Mouse (Mus musculus) induced T-regulatory cell, adult 2 months (primary cell): ENCODE measurements around the gene 1700025G04Rik.
"Not testable (repeated sequence)": the region's sequence is repeated elsewhere in the genome, so short reads cannot be mapped to it uniquely, and the experiment has no call there.

ENCODE experiments used
- DNase-seq: peaks from one replicate; pipeline ENCODE4 v3.0.0-alpha.2; 2012; ENCODE audit warnings: low read depth

The 1700025G04Rik gene

DNA sequence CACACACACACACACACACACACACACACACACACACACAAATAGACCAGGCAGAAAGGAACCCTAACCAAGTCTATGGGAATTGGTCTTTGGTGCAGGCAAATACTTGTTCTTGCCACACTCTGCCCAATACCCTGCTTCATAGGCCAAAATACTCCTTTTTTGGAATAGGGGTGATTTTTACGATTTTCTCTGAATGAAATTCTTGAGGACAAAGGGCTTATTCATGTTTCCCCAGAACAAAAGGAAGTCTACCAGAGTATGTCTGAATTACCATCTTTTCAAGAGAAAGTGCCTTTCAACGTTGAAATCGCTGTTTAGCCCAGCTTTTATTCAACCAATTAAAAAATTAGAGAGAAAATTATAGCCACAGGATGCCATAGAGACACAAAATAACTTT, 237.9 kb downstream of the 1700025G04Rik start:
- no peak for DNase-seq

- no peak for DNase-seq
Measured at GRCm38 (mm10) chr1:151851051-151851848, 238.7 kb downstream of the 1700025G04Rik start.

GRCm38 (mm10) chr1:151849993-151850608, 239.8 kb downstream of the 1700025G04Rik start:
- DNase-seq, result no peak

- DNase-seq, result no peak
Measured at GRCm38 (mm10) chr1:151848286-151848685, 241.6 kb downstream of the 1700025G04Rik start.

DNA sequence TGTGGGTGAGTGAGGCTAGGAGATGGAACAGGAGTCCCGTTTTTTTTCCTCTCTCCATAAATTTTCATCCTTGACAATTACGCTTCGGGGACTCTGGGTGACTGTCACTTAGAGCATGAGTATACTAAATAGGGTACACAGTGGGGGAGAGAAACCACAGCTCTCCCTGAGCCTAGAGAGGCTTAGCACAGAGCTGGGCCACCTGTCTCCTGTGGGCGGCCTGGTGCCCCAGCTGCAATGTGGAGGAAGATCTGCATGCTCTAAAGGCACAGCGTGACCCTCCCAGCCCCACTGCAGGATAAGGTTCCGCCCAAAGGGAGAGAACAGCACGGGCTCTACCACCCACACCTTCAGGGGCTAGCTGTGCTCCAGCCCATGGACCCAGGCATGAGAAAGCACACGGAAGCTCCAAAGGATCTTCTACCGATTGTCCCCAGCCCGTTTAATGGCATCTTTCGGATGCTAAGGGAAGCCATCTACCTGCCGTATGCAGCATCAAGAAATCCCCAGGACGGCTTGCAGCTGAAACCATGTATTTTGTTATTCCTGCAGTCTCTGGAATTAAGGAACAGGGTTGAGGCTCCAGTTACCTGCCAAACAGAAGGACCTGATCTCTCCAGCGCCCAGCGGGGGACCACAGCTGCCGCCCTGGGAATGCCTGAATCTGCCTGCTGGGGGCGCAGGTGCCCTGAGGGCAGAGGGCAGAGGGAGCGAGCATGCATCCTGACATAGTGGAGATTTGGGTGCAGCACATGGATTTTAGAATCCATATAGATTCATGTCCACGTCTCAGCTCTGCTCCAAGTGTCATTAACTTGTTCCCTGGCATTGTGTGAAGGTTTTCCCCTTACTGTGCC, 243.8 kb downstream of the 1700025G04Rik start:
- no peak for DNase-seq

- DNase-seq, result no peak
Measured at GRCm38 (mm10) chr1:151845252-151845832, 244.6 kb downstream of the 1700025G04Rik start.

DNA sequence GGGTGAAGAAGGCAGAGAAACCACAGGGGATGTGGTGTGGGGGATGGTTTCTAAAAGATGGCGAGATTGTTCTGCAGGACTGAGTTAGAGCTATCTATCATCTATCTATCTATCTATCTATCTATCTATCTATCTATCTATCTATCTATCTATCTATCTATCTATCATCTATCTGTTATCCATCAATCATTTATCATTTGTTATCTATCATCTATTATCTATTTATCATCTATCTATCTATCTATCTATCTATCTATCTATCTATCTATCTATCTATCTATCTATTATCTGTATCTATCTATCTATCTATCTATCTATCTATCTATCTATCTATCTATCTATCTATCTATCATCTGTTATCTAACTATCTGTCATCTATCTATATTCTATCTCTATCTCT, 249.6 kb downstream of the 1700025G04Rik start:
- DNase-seq, result not testable (repeated sequence)

- no peak for DNase-seq
Measured at GRCm38 (mm10) chr1:151835261-151835660, 254.7 kb downstream of the 1700025G04Rik start.

DNA sequence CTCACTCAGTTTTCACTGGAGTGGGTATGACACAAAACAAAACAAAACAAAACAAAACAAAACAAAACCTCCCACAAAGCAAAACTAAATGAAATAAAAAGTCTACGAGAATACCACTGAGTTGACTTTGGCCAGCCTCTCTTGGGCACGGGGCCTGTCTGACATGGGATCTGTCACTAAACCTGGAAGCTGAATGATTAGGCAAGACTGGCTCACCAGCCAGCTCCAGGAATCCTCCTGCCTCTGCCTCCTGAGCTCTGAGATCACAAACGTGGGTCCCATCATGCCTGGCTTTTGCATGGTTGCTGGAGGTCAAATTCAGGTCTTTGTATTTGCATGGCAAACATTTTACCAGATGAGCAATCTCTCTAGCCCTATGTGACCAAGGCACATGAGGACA, 258.1 kb downstream of the 1700025G04Rik start:
- DNase-seq, result no peak

DNA sequence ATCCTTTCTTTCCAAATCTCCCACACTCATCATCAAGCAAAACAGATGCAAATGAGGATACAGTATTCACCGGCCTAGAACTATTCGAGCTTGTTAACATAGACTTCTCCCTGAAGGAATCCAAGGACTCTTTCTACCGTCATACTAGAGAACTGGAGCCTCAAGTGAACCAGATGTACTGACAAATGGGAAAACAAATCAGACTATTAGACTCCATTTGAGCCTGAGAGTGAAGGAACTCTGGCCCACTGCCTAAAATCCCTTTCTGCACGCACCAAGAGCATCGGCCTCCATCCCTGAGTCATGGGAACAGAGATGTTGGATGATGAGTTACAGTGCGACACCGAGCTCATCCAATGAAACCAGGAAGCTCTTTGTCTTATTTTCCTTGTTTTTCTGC, 264.9 kb downstream of the 1700025G04Rik start:
- no peak for DNase-seq

GRCm38 (mm10) chr1:151820457-151820856, 269.5 kb downstream of the 1700025G04Rik start:
- peak; percentile 83 for DNase-seq

DNA sequence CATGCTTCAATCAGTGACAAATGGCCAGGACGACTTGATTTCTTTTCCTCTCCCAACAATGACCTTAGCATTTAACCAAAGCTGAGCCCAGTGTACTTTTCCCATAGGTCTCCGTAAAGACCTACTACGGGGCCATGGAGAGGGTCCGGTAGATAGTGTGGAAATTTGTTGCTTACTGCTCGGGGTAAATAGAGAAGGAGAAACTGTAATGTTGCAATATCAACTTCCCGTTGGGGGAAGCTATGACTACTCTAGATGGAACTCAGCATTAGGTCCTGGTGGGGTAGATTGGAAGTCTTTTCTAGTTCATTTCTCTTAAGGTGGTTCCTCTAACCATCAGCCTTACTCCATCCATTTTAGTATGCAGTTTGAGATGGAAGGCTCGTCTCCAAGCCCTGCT, 270.7 kb downstream of the 1700025G04Rik start:
- DNase-seq, result no peak

DNA sequence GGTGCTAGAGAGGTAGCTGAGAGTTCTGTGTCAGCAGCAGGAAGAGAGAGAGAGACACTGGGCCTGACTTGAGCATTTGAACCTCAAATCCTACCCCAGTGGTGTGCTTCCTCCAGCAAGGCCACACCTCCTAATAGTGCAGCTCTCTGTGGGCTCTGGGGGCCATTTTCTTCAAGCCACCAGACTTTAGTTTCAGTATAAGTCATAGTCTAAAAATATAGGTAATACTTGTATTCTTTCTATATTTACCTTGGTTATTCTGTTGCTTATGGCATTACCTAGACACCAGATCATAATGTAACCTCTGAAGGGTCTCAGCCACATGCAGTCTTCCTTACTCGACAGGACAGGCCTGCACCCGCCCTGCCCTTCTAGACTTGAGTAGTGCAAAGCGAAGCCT, 273.9 kb downstream of the 1700025G04Rik start:
- DNase-seq, result no peak

DNA sequence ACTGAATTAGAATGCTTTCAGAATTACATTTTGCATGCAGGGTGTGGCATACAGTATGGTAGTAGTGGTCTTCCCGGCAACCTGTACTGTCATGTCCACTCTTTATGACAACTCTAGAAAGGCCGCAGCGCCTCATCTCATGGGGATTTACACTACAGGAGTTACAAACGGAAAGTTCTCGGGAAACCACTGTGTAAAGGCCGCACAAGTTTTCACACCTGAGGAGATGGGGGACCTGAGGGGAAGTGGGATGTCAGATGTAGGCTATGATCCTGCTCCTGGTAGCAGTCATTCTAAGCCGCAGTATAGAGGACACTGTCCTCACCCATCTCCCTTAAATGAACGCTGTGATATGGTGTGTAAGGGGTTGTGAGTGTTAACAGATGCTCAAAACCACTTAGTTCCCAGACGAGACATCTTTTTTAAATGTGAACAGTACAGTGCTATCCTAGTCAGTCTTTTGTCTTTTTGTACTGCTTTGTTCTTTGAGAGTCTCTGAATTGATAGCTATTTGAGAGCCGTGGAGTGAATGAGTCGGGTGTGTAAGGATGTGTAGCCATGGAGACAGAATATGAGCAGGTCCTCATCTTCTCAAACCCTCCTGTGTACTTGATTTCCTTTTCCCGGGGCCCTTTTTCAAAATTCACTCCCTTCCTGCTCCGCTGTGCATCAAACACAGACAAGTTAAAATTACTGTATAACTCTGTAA, 277.8 kb downstream of the 1700025G04Rik start:
- DNase-seq, result no peak

DNA sequence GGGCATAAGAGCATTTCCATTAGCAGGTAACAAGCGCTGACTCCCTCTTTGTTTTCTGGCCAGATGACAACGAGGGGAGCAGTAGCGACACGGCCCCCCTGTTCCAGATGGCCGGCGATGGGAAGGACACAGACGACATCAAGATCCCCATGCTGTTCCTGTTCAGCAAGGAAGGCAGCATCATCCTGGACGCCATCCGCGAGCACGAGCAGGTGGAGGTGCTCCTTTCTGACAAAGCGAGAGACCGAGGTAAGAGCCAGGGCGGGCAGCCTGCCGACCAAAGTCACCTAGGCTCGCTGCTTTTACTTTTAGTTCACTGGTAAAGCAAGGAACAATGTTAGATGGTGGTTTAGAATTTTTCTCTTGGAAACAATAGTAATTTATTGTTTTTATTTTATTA, 278.5 kb downstream of the 1700025G04Rik start:
- no peak for DNase-seq

- no peak for DNase-seq
Measured at GRCm38 (mm10) chr1:151810628-151811421, 279.1 kb downstream of the 1700025G04Rik start.

- no peak for DNase-seq
Measured at GRCm38 (mm10) chr1:151807286-151807685, 282.6 kb downstream of the 1700025G04Rik start.

DNA sequence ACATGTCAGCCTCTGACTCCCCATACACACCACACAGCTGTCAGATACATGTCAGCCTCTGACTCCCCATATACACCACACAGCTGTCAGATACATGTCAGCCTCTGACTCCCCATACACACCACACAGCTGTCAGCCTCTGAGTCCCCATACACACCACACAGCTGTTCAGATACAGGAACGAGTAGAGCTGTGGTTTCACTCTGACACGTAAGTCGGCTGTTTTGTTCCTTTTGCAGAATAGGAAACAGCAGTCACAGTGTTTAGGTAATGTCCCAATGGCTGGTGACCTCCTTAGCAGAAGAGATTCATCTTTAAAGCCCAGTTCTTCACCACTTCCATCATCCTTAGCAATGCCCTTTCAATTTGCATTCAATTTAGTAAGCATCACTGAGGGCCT, 287.1 kb downstream of the 1700025G04Rik start:
- peak; percentile 36 for DNase-seq
